Mouse (Mus musculus): ENCODE results near the gene Scamp2.

GRCm38 (mm10) chr9:57606139-57606851, 45.6 kb downstream of the Scamp2 start, which contains the start of gene Cplx3:
- TF ChIP-seq POLR2A (IDR thresholded peaks at IDR 0.05; ENCODE audit: insufficient read length, low read depth) (no peak), TCF12 (IDR thresholded peaks at IDR 0.05; ENCODE audit: insufficient read depth, poor library complexity, severe bottlenecking) (no peak), MAX (IDR thresholded peaks at IDR 0.05; ENCODE audit: low read depth) (no peak)
